Mouse (Mus musculus): ENCODE measurements around the gene Rnf167.

The Rnf167 gene

DNA sequence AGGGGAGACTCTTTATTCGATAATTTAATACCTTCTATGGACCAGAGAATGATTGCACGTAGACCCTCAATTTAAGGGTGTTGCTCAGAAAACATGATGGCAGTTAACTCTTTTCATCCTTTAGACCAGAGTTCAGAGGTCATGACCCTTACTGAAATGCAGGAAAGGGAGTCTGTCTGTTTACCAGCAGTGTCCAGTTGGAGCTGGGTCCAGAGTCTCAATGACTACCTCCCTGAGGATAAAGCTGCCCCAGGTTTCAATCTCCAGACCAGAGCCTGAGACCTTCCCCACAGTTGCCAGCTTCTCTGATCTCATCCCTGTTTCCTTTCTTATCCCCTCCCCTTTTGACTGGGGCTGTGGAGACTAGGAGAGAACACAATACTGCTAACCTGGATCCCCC lies 31.5 kb downstream of the Rnf167 start:
- DNase-seq = no peak

GRCm38 (mm10) chr11:70679361-70679760 lies 32.3 kb downstream of the Rnf167 start:
- no peak for DNase-seq

DNA sequence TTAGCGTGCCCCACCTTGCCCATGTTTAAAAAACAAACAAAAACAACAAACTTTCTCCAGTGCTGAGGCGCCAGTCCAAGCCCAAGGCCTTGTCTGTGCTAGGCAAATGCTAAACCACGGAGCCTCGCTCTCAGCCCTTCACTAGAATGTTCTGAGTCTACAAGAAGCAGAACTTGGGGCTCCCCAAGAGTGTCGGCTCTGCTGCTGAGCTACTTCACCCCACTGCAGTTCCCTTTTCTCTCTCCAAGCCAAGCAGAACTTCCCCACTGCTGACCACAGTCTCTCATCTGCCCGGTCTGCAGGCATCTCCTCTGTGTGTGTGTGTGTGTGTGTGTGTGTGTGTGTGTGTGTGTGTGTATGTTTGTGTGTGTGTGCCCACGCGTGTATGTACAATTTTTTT lies 32.9 kb downstream of the Rnf167 start:
- no peak for DNase-seq

- DNase-seq = no peak
Measured at GRCm38 (mm10) chr11:70681170-70681569, 34.1 kb downstream of the Rnf167 start.

DNA sequence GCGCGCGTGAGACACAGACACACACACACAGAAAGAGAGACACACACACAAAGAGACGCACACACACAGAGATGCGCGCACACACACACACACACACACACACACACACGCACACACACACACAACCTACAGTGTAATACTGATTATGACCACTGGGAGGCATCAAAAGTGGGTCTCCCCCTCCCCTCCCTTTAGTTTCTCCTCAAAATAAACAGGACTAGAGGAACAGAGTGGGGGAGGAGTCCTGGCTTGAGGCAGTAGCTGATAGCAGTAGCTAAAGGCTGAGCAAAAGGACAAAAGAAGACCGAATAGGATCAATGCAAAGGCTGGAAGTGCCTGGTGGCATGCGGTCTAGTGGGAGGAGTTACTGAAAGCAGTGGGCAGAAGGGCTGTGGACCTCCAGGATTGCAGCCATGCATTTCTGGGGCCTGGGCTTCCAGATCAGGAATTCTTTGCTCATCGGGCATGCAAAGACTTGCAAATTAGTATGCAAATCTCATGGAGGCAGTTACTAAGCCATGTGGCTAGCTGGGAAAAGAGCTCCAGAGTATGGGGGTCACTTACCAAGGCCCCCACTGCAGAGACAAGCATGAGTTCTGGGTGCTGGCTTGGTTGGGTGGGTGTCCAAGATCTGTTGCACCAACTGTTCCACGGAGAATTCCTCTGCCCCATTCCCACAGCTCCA lies 35.0 kb downstream of the Rnf167 start:
- DNase-seq = no peak

DNA sequence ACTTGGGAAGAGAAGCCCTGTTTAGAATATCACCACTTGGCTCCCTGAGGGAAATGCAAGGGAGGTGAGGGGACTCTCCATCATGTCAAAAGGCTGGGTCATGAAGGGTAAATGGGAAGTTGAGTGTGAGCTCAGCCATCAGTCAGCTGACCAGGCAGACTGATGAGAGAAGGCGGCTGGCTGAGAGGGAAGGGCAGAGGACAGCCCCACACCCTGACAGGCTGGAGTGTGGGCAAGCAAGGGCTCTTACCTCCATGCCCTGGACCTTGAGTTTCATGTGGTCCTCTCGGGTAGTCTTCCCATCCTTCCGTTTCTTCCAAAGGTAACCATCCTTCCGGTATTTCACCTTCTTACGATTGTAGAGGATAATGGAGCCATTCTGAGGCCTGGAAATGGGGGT lies 36.6 kb downstream of the Rnf167 start:
- no peak for DNase-seq

DNA sequence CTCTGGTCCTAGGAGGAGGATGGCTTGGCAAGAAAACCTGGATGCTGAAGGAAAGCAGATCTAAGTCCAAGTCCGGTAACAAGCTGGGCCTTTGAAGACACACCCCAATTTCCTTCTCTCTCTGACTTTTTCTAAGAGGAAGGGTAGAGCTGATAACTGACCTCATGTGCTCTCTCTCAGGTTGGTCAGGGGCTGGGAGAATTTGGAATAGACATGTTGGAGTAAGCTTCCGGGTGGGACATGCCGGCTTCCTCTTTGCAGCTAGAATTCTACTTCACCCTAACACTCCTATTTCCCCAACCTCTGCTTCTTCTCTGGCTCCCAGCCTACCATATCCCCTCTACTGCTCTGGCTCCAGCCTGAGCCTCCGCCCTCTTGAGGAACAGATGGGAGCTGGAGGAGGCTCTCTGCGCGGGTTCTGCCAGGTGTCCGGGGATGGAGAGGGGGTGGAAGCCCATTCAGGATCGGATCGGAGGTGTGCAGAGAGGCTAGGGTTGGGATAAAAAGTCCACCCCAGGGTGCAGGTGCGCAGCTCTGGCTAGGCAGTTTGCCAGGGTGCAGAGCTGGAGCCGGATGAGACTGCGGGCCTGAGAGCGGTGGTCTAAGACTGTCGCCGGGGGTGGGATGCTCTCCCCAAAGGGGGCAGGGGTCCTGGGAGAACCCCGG lies 40.0 kb downstream of the Rnf167 start:
- no peak for DNase-seq

DNA sequence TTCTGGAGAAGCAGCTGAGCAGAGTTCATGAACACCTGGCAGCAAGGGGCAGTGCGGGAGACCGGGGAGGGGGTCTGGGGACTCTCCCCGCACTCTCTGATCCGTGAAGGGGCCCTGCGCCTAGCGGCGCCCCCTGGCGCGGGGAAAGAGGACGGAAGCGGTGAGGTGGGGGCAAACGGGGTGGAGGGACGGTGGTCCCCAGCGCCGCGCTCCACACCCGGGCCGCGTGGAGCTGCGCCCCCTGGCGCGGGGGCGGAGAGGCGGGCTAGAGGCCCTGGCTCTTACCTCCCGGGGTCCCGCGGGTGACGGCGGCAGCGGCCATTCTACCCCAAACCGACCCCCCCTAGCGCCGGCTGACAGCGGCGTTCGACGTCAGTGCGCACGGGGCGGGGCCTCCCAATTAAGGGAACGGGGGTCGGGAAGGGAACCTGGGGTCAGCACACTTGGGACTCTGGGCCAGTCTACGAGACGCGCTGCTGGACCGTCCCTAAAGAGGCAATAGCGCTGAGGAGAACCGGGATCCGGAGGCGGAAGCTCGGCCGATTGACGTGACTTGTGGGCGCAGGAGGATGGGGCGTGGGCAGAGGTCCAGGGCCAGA lies 40.7 kb downstream of the Rnf167 start, which contains the start of gene Camta2:
TSS of gene Camta2 (minus strand) at position 505 of the 599 bp plus-strand sequence.
- peak; percentile 89 to 90 for DNase-seq

DNA sequence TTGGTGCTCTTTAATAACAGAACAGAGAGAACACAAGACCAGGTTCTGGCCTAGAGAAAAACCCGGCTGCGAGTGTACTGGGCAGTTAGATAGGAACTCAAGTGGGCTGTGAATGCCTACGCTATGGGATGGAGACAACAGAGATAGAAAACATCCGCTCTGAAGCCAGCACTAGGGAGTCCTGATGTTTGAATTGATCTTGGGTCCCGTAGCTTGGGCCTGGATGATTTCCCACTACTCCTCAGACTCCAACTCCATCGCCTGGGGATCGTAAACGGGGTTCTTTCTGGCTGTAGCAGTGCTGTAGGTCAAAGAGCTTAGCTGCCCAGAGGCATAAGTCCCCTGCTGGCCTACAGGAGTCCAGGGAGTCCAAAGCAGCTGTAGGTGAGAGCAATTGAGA lies 41.3 kb downstream of the Rnf167 start:
- DNase-seq = no peak

DNA sequence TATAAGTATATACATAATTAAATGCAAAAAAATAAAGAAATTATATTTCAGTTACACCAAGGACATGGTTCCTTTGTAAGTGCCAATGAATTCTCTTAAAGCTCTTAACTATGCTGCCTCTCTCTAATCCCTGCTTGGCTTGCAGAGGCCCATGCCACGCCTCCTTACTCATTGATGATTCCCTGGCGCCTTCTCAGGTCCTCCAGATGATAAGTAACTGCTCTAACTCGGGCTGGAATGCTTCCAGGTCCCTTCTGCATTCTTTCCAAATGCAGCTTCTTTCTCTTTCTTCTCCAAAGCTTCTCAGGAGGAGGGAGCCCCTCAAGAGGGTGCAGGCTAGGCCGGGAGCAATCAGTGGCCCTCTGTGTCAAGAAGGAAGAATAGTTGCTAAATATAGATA lies 42.5 kb downstream of the Rnf167 start:
- no peak for DNase-seq

DNA sequence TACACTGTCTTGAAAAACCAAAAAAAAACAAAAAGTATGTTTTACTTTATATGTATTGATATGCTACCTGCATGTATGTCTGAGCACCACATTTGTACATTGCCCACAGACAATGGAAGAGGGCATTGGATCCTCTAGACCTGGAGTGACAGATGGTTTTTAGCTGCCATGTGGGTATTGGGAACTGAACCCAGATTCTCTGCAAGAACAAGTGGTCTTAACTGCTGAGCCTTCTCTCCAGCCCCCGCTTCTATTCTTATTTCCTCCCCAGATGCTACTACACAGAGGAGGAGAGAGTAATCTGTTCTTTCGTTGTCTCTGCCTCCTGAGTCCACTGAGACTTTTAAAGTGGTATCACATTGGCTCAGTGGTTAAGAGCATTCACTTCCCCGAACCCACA lies 46.5 kb downstream of the Rnf167 start:
- no peak for DNase-seq

- no peak for DNase-seq
Measured at GRCm38 (mm10) chr11:70697376-70697775, 50.3 kb downstream of the Rnf167 start.

GRCm38 (mm10) chr11:70699051-70699450 lies 52.0 kb downstream of the Rnf167 start:
- no peak for DNase-seq

DNA sequence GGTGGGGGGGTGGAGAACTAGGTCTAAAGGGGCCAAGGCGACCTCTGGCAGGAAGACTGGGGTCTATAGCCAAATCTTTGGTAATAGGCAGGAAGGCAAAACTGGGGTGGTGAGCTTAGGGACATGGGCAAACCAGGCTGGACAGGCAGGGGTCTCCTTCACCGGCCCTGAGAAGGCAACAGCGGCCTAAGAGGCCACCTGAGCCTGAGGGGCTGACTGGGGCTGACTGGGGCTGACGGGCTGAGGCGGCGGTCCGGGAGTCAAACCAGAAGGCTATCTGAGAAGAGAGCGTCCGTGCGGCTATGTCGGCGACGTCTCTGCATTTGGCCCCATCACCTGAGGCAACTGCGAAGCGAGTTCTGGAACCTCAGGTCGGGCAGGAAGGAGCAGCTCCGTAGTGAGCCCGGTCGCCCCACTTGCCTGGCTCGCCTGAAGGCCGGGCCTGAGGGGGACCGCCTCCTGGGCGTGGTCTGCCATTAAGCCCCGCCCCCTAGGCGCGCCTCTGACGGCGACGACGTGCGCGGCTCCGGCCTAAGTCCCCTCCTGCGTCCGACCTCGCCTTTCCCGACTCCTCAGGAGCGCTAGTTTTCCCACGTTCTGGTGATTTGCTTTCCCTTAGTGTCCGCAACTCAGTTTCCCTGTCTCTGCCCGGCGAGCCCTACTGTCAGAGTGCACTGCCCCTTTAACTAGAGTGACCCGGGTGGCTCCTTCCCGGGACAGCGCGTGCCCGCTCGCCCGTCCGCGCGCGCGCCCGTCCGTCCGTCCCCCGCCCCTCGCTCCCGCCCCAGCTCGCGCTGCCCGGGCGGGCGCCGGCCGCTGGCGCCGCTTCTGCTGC lies 52.9 kb downstream of the Rnf167 start, which contains the start of the genes Inca1 and Kif1c:
TSS of gene Inca1 (minus strand) at position 434 of the 835 bp plus-strand sequence.
TSS of gene Kif1c (plus strand) at position 827 of the 835 bp plus-strand sequence.
- peak; percentile 96 to 98 for DNase-seq

GRCm38 (mm10) chr11:70700613-70701012 lies 53.6 kb downstream of the Rnf167 start:
- DNase-seq = peak; percentile 57 to 69
